Mouse (Mus musculus): ENCODE results near the gene Arnt2. TPM values are rescaled to one million over a fixed set of nuclear protein-coding genes. Genes with fewer than 3 reads are reported as not detected.

The Arnt2 gene
- polyA plus RNA-seq, 1 experiment from 2014 or later: 88.2 TPM

GRCm38 (mm10) chr7:84328770-84329169 lies 81.2 kb downstream of the Arnt2 start:
- H3K4me2 ChIP-seq (ENCODE audit: low read length): no peak overlapping the region
- H3K9ac ChIP-seq (ENCODE audit: low read depth, low read length): no peak overlapping the region
- no peaks in the 10 kb centered on the region for H3K9me3 ChIP-seq (replicated peaks; ENCODE audit: control insufficient read depth, low read length, poor library complexity, severe bottlenecking)
- H3K4me1 ChIP-seq (ENCODE audit: control insufficient read depth, insufficient read depth, low read length): peaks cover 16% of the 10 kb centered on the region
- peak; percentile 31; the same call in 1 of the 2 replicates for ATAC-seq
- no peak overlapping the region for H3K4me3 ChIP-seq (ENCODE audit: low read depth, low read length)
- no peaks in the 10 kb centered on the region for H3K27me3 ChIP-seq (ENCODE audit: control insufficient read depth, insufficient read depth, low read depth, low read length)
- H3K27ac ChIP-seq (ENCODE audit: low read length): peak overlapping the region; percentile 34; the same call in 1 of the 2 replicates
- 73% methylated on average over 1 of the region's 1 CpGs for WGBS
- H3K36me3 ChIP-seq (ENCODE audit: control insufficient read depth, insufficient read depth, low read length): peaks cover 2% of the 10 kb centered on the region; the same call in 1 of the 2 replicates

- WGBS: 88% methylated on average over 2 of the region's 2 CpGs
- Histone ChIP-seq H3K27ac (ENCODE audit: low read length) (no peak overlapping the region), H3K4me2 (ENCODE audit: low read length) (no peak overlapping the region), H3K9me3 (replicated peaks; ENCODE audit: control insufficient read depth, low read length, poor library complexity, severe bottlenecking) (no peaks in the 10 kb centered on the region), H3K4me1 (ENCODE audit: control insufficient read depth, insufficient read depth, low read length) (peaks cover 5% of the 10 kb centered on the region), H3K9ac (ENCODE audit: low read depth, low read length) (no peak overlapping the region), H3K36me3 (ENCODE audit: control insufficient read depth, insufficient read depth, low read length) (peaks cover 2% of the 10 kb centered on the region; the same call in 1 of the 2 replicates), H3K27me3 (ENCODE audit: control insufficient read depth, insufficient read depth, low read depth, low read length) (no peaks in the 10 kb centered on the region), H3K4me3 (ENCODE audit: low read depth, low read length) (no peak overlapping the region)
- no peak for ATAC-seq
Measured at GRCm38 (mm10) chr7:84325570-84326328, 84.2 kb downstream of the Arnt2 start.

DNA sequence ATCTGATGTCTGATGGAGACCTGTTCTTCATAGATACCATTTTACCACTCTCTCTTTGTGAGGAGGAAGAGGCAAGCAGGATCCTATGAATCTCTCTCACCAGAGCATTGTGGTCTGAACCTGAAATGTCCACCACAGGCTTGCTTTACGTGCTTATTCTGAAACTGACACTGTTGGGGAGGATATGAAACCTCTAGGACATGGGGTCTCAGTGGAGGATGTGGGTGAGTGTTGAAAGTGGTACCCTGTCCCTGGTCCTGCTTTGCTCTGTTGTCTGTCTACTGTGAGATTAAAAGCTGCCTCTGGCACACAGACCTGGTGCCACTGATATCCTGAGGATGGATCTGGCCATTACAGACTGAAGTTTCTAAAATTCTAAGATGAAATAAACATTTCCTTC lies 88.4 kb downstream of the Arnt2 start:
- Histone ChIP-seq H3K4me1 (ENCODE audit: control insufficient read depth, insufficient read depth, low read length) (no peaks in the 10 kb centered on the region), H3K27me3 (ENCODE audit: control insufficient read depth, insufficient read depth, low read depth, low read length) (no peaks in the 10 kb centered on the region), H3K4me2 (ENCODE audit: low read length) (no peak overlapping the region), H3K9me3 (replicated peaks; ENCODE audit: control insufficient read depth, low read length, poor library complexity, severe bottlenecking) (no peaks in the 10 kb centered on the region), H3K36me3 (ENCODE audit: control insufficient read depth, insufficient read depth, low read length) (no peaks in the 10 kb centered on the region), H3K27ac (ENCODE audit: low read length) (no peak overlapping the region), H3K4me3 (ENCODE audit: low read depth, low read length) (no peak overlapping the region), H3K9ac (ENCODE audit: low read depth, low read length) (no peak overlapping the region)
- ATAC-seq: no peak
- 100% methylated on average over 1 of the region's 1 CpGs for WGBS

GRCm38 (mm10) chr7:84315353-84316003 lies 94.5 kb downstream of the Arnt2 start:
- H3K4me1 ChIP-seq (ENCODE audit: control insufficient read depth, insufficient read depth, low read length): no peaks in the 10 kb centered on the region

GRCm38 (mm10) chr7:84314742-84315141 lies 95.2 kb downstream of the Arnt2 start:
- ATAC-seq: no peak
- Histone ChIP-seq H3K27ac (ENCODE audit: low read length) (no peak overlapping the region), H3K4me1 (ENCODE audit: control insufficient read depth, insufficient read depth, low read length) (no peaks in the 10 kb centered on the region), H3K36me3 (ENCODE audit: control insufficient read depth, insufficient read depth, low read length) (peaks cover 14% of the 10 kb centered on the region), H3K4me2 (ENCODE audit: low read length) (no peak overlapping the region), H3K9me3 (replicated peaks; ENCODE audit: control insufficient read depth, low read length, poor library complexity, severe bottlenecking) (no peaks in the 10 kb centered on the region), H3K4me3 (ENCODE audit: low read depth, low read length) (no peak overlapping the region), H3K9ac (ENCODE audit: low read depth, low read length) (no peak overlapping the region), H3K27me3 (ENCODE audit: control insufficient read depth, insufficient read depth, low read depth, low read length) (no peaks in the 10 kb centered on the region)
- WGBS: 93% methylated on average over 2 of the region's 2 CpGs

More at GRCm38 (mm10) chr7:84315353-84316003, 94.5 kb downstream of the Arnt2 start:
- no peaks in the 10 kb centered on the region for H3K27me3 ChIP-seq (ENCODE audit: control insufficient read depth, insufficient read depth, low read depth, low read length)
- no peak for ATAC-seq
- H3K4me2 ChIP-seq (ENCODE audit: low read length): no peak overlapping the region
- no peak overlapping the region for H3K9ac ChIP-seq (ENCODE audit: low read depth, low read length)
- no peak overlapping the region for H3K27ac ChIP-seq (ENCODE audit: low read length)
- H3K9me3 ChIP-seq (replicated peaks; ENCODE audit: control insufficient read depth, low read length, poor library complexity, severe bottlenecking): no peaks in the 10 kb centered on the region
- H3K36me3 ChIP-seq (ENCODE audit: control insufficient read depth, insufficient read depth, low read length): peaks cover 7% of the 10 kb centered on the region; the same call in 1 of the 2 replicates
- 73% methylated on average over 7 of the region's 7 CpGs for WGBS
- no peak overlapping the region for H3K4me3 ChIP-seq (ENCODE audit: low read depth, low read length)

GRCm38 (mm10) chr7:84311624-84312023 lies 98.4 kb downstream of the Arnt2 start:
- H3K4me1 ChIP-seq (ENCODE audit: control insufficient read depth, insufficient read depth, low read length): no peaks in the 10 kb centered on the region
- ATAC-seq: no peak
- H3K9me3 ChIP-seq (replicated peaks; ENCODE audit: control insufficient read depth, low read length, poor library complexity, severe bottlenecking): no peaks in the 10 kb centered on the region
- H3K4me2 ChIP-seq (ENCODE audit: low read length): no peak overlapping the region
- H3K36me3 ChIP-seq (ENCODE audit: control insufficient read depth, insufficient read depth, low read length): peaks cover 19% of the 10 kb centered on the region
- no peak overlapping the region for H3K27ac ChIP-seq (ENCODE audit: low read length)
- no peaks in the 10 kb centered on the region for H3K27me3 ChIP-seq (ENCODE audit: control insufficient read depth, insufficient read depth, low read depth, low read length)
- H3K9ac ChIP-seq (ENCODE audit: low read depth, low read length): no peak overlapping the region
- no peak overlapping the region for H3K4me3 ChIP-seq (ENCODE audit: low read depth, low read length)
- WGBS: 79% methylated on average over 3 of the region's 3 CpGs

GRCm38 (mm10) chr7:84310909-84311311 lies 99.1 kb downstream of the Arnt2 start:
- H3K27me3 ChIP-seq (ENCODE audit: control insufficient read depth, insufficient read depth, low read depth, low read length): no peaks in the 10 kb centered on the region
- no peak overlapping the region for H3K9ac ChIP-seq (ENCODE audit: low read depth, low read length)
- H3K36me3 ChIP-seq (ENCODE audit: control insufficient read depth, insufficient read depth, low read length): peaks cover 19% of the 10 kb centered on the region
- H3K4me1 ChIP-seq (ENCODE audit: control insufficient read depth, insufficient read depth, low read length): no peaks in the 10 kb centered on the region
- no peak overlapping the region for H3K4me2 ChIP-seq (ENCODE audit: low read length)
- 81% methylated on average over 4 of the region's 4 CpGs for WGBS
- no peak overlapping the region for H3K4me3 ChIP-seq (ENCODE audit: low read depth, low read length)
- H3K9me3 ChIP-seq (replicated peaks; ENCODE audit: control insufficient read depth, low read length, poor library complexity, severe bottlenecking): no peaks in the 10 kb centered on the region
- no peak for ATAC-seq
- no peak overlapping the region for H3K27ac ChIP-seq (ENCODE audit: low read length)

DNA sequence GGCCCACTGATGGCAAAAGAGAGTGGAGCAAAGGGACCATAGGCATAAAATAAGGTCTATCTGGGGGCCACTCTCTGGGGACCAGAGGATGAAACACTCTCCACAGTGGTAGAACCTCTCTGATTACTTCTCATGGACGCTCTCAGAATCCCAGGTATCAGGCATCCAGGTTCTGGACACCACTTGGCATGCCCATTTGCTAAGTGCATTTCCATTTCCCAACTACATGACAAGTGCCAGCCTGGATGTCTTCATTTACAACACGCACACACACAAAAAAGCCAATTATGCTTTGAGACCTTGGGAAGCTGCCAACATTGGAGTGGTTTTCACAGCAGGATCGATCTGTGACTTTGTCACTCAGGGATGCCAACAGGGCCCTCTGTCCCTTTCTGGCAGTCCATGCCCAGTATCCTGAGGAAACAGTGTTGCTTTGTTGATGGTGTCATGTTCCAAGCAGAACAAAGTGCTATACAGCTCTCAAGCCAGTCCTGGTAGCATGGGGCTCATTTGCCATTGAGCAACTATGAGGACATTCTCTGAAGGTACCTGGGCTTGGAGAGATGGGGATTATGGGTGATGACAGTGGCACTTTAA lies 102.5 kb downstream of the Arnt2 start:
- Histone ChIP-seq H3K36me3 (ENCODE audit: control insufficient read depth, insufficient read depth, low read length) (peaks cover 18% of the 10 kb centered on the region), H3K27ac (ENCODE audit: low read length) (no peak overlapping the region), H3K4me3 (ENCODE audit: low read depth, low read length) (no peak overlapping the region), H3K4me2 (ENCODE audit: low read length) (no peak overlapping the region), H3K9me3 (replicated peaks; ENCODE audit: control insufficient read depth, low read length, poor library complexity, severe bottlenecking) (no peaks in the 10 kb centered on the region), H3K4me1 (ENCODE audit: control insufficient read depth, insufficient read depth, low read length) (no peaks in the 10 kb centered on the region), H3K9ac (ENCODE audit: low read depth, low read length) (no peak overlapping the region), H3K27me3 (ENCODE audit: control insufficient read depth, insufficient read depth, low read depth, low read length) (no peaks in the 10 kb centered on the region)
- ATAC-seq: peak; percentile 61
- WGBS: 74% methylated on average over 3 of the region's 3 CpGs

- WGBS: 100% methylated on average over 1 of the region's 1 CpGs
- Histone ChIP-seq H3K4me3 (ENCODE audit: low read depth, low read length) (no peak overlapping the region), H3K27me3 (ENCODE audit: control insufficient read depth, insufficient read depth, low read depth, low read length) (no peaks in the 10 kb centered on the region), H3K4me2 (ENCODE audit: low read length) (no peak overlapping the region), H3K36me3 (ENCODE audit: control insufficient read depth, insufficient read depth, low read length) (0 out of 2 replicates have a peak, but pooled peaks cover 2% of the 10 kb centered on the region), H3K9ac (ENCODE audit: low read depth, low read length) (no peak overlapping the region), H3K27ac (ENCODE audit: low read length) (no peak overlapping the region), H3K4me1 (ENCODE audit: control insufficient read depth, insufficient read depth, low read length) (no peaks in the 10 kb centered on the region), H3K9me3 (replicated peaks; ENCODE audit: control insufficient read depth, low read length, poor library complexity, severe bottlenecking) (no peaks in the 10 kb centered on the region)
- no peak for ATAC-seq
Measured at GRCm38 (mm10) chr7:84300261-84300660, 109.7 kb downstream of the Arnt2 start.
